Mouse (Mus musculus): Measurements from ENCODE around the gene Rapgef2. TPM values are rescaled to one million over a fixed set of nuclear protein-coding genes. Genes with fewer than 3 reads are reported as not detected.
"Not testable (repeated sequence)": the region's sequence is repeated elsewhere in the genome, so short reads cannot be mapped to it uniquely, and the experiment has no call there.

Rapgef2 gene
- total RNA-seq, 2 experiments from 2014 or later: 120 to 126 TPM

- intact Hi-C loops (cut with DNase I): loop anchor here (5.0 kb wide), 1 partner anchor 127 kb away; no protein-coding TSS in a partner anchor
- no peak for DNase-seq (ENCODE audit: low spot score in 2 of 2)
Observed at GRCm38 (mm10) chr3:79069891-79070290, 216.4 kb downstream of the Rapgef2 start.

- intact Hi-C loops (cut with DNase I): loop anchor here (5.0 kb wide), 1 partner anchor 128 kb away; no protein-coding TSS in a partner anchor
- DNase-seq (ENCODE audit: low spot score in 2 of 2): no peak
Observed at GRCm38 (mm10) chr3:79068976-79069375, 217.3 kb downstream of the Rapgef2 start.

- intact Hi-C loops (cut with DNase I): loop anchor here (5.0 kb wide), 1 partner anchor 131 kb away; no protein-coding TSS in a partner anchor
- peak; percentile 44 to 64 for DNase-seq (ENCODE audit: low spot score in 2 of 2)
Observed at GRCm38 (mm10) chr3:79066455-79067055, 219.8 kb downstream of the Rapgef2 start.

GRCm38 (mm10) chr3:79064096-79064495 is 222.2 kb downstream of the Rapgef2 start:
- intact Hi-C loops (cut with DNase I): no loop called here
- DNase-seq (ENCODE audit: low spot score in 2 of 2): no peak

GRCm38 (mm10) chr3:79061426-79061825 is 224.9 kb downstream of the Rapgef2 start:
- DNase-seq (ENCODE audit: low spot score in 2 of 2): no peak
- intact Hi-C loops (cut with DNase I): no loop called here

- intact Hi-C loops (cut with DNase I); DNase-seq (ENCODE audit: low spot score in 2 of 2): not testable (repeated sequence)
Observed at GRCm38 (mm10) chr3:79058491-79058890, 227.8 kb downstream of the Rapgef2 start.

- intact Hi-C loops (cut with DNase I): no loop called here
- DNase-seq (ENCODE audit: low spot score in 2 of 2): no peak
Observed at GRCm38 (mm10) chr3:79045251-79045650, 241.1 kb downstream of the Rapgef2 start.

GRCm38 (mm10) chr3:79042973-79043372 is 243.3 kb downstream of the Rapgef2 start:
- DNase-seq (ENCODE audit: low spot score in 2 of 2): no peak
- intact Hi-C loops (cut with DNase I): no loop called here

- intact Hi-C loops (cut with DNase I): no loop called here
- no peak for DNase-seq (ENCODE audit: low spot score in 2 of 2)
Observed at GRCm38 (mm10) chr3:79039666-79040450, 246.5 kb downstream of the Rapgef2 start.

GRCm38 (mm10) chr3:79039008-79039407 is 247.3 kb downstream of the Rapgef2 start:
- no peak for DNase-seq (ENCODE audit: low spot score in 2 of 2)
- intact Hi-C loops (cut with DNase I): no loop called here

GRCm38 (mm10) chr3:79034457-79034856 is 251.9 kb downstream of the Rapgef2 start:
- DNase-seq (ENCODE audit: low spot score in 2 of 2): peak in 1 of 2 experiments; percentile 28
- intact Hi-C loops (cut with DNase I): no loop called here

GRCm38 (mm10) chr3:79030855-79031254 is 255.5 kb downstream of the Rapgef2 start:
- intact Hi-C loops (cut with DNase I): no loop called here

GRCm38 (mm10) chr3:79028153-79028878 is 258.0 kb downstream of the Rapgef2 start:
- DNase-seq (ENCODE audit: low spot score in 2 of 2): no peak
- intact Hi-C loops (cut with DNase I): no loop called here

More at GRCm38 (mm10) chr3:79030855-79031254, 255.5 kb downstream of the Rapgef2 start:
- DNase-seq (ENCODE audit: low spot score in 2 of 2): no peak

GRCm38 (mm10) chr3:79025983-79026382 is 260.3 kb downstream of the Rapgef2 start:
- intact Hi-C loops (cut with DNase I): no loop called here
- DNase-seq (ENCODE audit: low spot score in 2 of 2): no peak

- peak; percentile 34 to 66 for DNase-seq (ENCODE audit: low spot score in 2 of 2)
- intact Hi-C loops (cut with DNase I): no loop called here
Observed at GRCm38 (mm10) chr3:79023735-79024328, 262.5 kb downstream of the Rapgef2 start.

GRCm38 (mm10) chr3:79022690-79023089 is 263.6 kb downstream of the Rapgef2 start:
- intact Hi-C loops (cut with DNase I): no loop called here
- no peak for DNase-seq (ENCODE audit: low spot score in 2 of 2)

- DNase-seq (ENCODE audit: low spot score in 2 of 2): no peak
- intact Hi-C loops (cut with DNase I): loop anchor here (2.0 kb wide), 1 partner anchor 127 kb away; no protein-coding TSS in a partner anchor
Observed at GRCm38 (mm10) chr3:79017440-79017839, 268.9 kb downstream of the Rapgef2 start.

- DNase-seq (ENCODE audit: low spot score in 2 of 2): no peak
- intact Hi-C loops (cut with DNase I): loop anchor here (2.0 kb wide), 1 partner anchor 128 kb away; no protein-coding TSS in a partner anchor
Observed at GRCm38 (mm10) chr3:79016830-79017229, 269.5 kb downstream of the Rapgef2 start.

- intact Hi-C loops (cut with DNase I): loop anchor here (2.0 kb wide), 1 partner anchor 129 kb away; no protein-coding TSS in a partner anchor
- DNase-seq (ENCODE audit: low spot score in 2 of 2): peak; percentile 54 to 92
Observed at GRCm38 (mm10) chr3:79015621-79016474, 270.5 kb downstream of the Rapgef2 start.

Measured in left cerebral cortex, postnatal 25 days (tissue).